Mouse (Mus musculus): ENCODE measurements around the gene Dgkd. TPM values are rescaled to one million over a fixed set of nuclear protein-coding genes. Genes with fewer than 3 reads are reported as not detected.
"Not testable (repeated sequence)": the region's sequence is repeated elsewhere in the genome, so short reads cannot be mapped to it uniquely, and the experiment has no call there.

Gene Dgkd
- total RNA-seq (2021), result 10 to 100 TPM; 27.8 to 29.2 TPM
- long read RNA-seq, experiment 1, full-length matches to known transcripts, result 41 of 64 reads
- long read RNA-seq, experiment 1, partial matches to known transcripts, result 13 of 64 reads
- long read RNA-seq, experiment 1, other reads (novel, unspliced or antisense), result 10 of 64 reads
- long read RNA-seq, experiment 2, full-length matches to known transcripts, result 22 of 47 reads
- long read RNA-seq, experiment 2, partial matches to known transcripts, result 15 of 47 reads
- long read RNA-seq, experiment 2, other reads (novel, unspliced or antisense), result 10 of 47 reads

- DNase-seq (ENCODE audit: low spot score), result peak; percentile 53
These were observed at the start of gene Dgkd for GRCm38 (mm10) chr1:87852892-87853600. Dgkd (plus strand) TSS chr1:87853287.

- DNase-seq (ENCODE audit: low spot score), result no peak
These were observed 49.5 kb upstream of the Dgkd start, which contains the start of gene Sag for GRCm38 (mm10) chr1:87803576-87803975. Sag (plus strand) TSS chr1:87803680.

GRCm38 (mm10) chr1:87807751-87808150 lies 45.3 kb upstream of the Dgkd start:
- no peak for DNase-seq (ENCODE audit: low spot score)

GRCm38 (mm10) chr1:87811391-87811790 lies 41.7 kb upstream of the Dgkd start:
- DNase-seq (ENCODE audit: low spot score), result no peak

GRCm38 (mm10) chr1:87812061-87812460 lies 41.0 kb upstream of the Dgkd start:
- no peak for DNase-seq (ENCODE audit: low spot score)

GRCm38 (mm10) chr1:87813155-87813554 lies 39.9 kb upstream of the Dgkd start:
- no peak for DNase-seq (ENCODE audit: low spot score)

- DNase-seq (ENCODE audit: low spot score), result no peak
These were observed 39.4 kb upstream of the Dgkd start for GRCm38 (mm10) chr1:87813681-87814080.

- no peak for DNase-seq (ENCODE audit: low spot score)
These were observed 28.6 kb upstream of the Dgkd start for GRCm38 (mm10) chr1:87824420-87824995.

GRCm38 (mm10) chr1:87825281-87825680 lies 27.8 kb upstream of the Dgkd start:
- no peak for DNase-seq (ENCODE audit: low spot score)

GRCm38 (mm10) chr1:87825991-87826390 lies 27.1 kb upstream of the Dgkd start:
- DNase-seq (ENCODE audit: low spot score), result no peak

GRCm38 (mm10) chr1:87826474-87826873 lies 26.6 kb upstream of the Dgkd start:
- no peak for DNase-seq (ENCODE audit: low spot score)

GRCm38 (mm10) chr1:87827476-87827875 lies 25.6 kb upstream of the Dgkd start:
- DNase-seq (ENCODE audit: low spot score), result not testable (repeated sequence)

GRCm38 (mm10) chr1:87828185-87828584 lies 24.9 kb upstream of the Dgkd start:
- DNase-seq (ENCODE audit: low spot score), result peak; percentile 29

- DNase-seq (ENCODE audit: low spot score), result no peak
These were observed 24.0 kb upstream of the Dgkd start for GRCm38 (mm10) chr1:87828926-87829580.

- no peak for DNase-seq (ENCODE audit: low spot score)
These were observed 23.4 kb upstream of the Dgkd start for GRCm38 (mm10) chr1:87829621-87830211.

GRCm38 (mm10) chr1:87836453-87836852 lies 16.6 kb upstream of the Dgkd start:
- no peak for DNase-seq (ENCODE audit: low spot score)

- DNase-seq (ENCODE audit: low spot score), result no peak
These were observed 16.1 kb upstream of the Dgkd start for GRCm38 (mm10) chr1:87837018-87837417.

GRCm38 (mm10) chr1:87840411-87841208 lies 12.5 kb upstream of the Dgkd start:
- DNase-seq (ENCODE audit: low spot score), result no peak

GRCm38 (mm10) chr1:87846801-87847474 lies 6.1 kb upstream of the Dgkd start:
- DNase-seq (ENCODE audit: low spot score), result peak; percentile 59

GRCm38 (mm10) chr1:87847475-87848168 lies 5.5 kb upstream of the Dgkd start:
- no peak for DNase-seq (ENCODE audit: low spot score)
